Mouse (Mus musculus) liver, postnatal 0 days (tissue): Measurements from ENCODE around the gene Nr6a1.

Source experiments
- CTCF ChIP-seq: sonication (generic); IDR thresholded peaks from 2 replicates; pipeline ENCODE4 v1.5.1; 2016; ENCODE audit warnings: antibody characterized with exemption, low read depth
- EP300 ChIP-seq: IDR thresholded peaks from 2 replicates; pipeline ENCODE4 v1.6.1; 2016; ENCODE audit warnings: antibody characterized with exemption, low read depth, mild to moderate bottlenecking

- TF ChIP-seq CTCF: no peak
- no peak for TF ChIP-seq EP300
These were observed 144.1 kb downstream of the Nr6a1 start for GRCm38 (mm10) chr2:38783364-38783763.
